Mouse (Mus musculus) MEL (cell line): ENCODE measurements around the gene Alad. TPM values are rescaled to one million over a fixed set of nuclear protein-coding genes. Genes with fewer than 3 reads are reported as not detected.

Source experiments
- DNase-seq: peaks from one replicate; pipeline ENCODE4 v3.0.0; 2011; ENCODE audit warnings: low read depth, low spot score
- H3K27ac ChIP-seq: 2 replicates; pipeline ENCODE4 v1.5.1; 2012; ENCODE audit warnings: low read depth, mild to moderate bottlenecking, control low read depth, low read length, moderate library complexity; ENCODE audit not compliant: control insufficient read depth
- H3K27me3 ChIP-seq, 2 experiments: fragments of 150-350 bp in 1 of 2; sonication (generic) in 1 of 2; 2 replicates each; pipeline ENCODE4 v1.6.1; 2012; ENCODE audit warnings: low read length in 2 of 2, mild to moderate bottlenecking in 2 of 2, improper control_type of control experiment in 1 of 2, moderate library complexity in 1 of 2; ENCODE audit not compliant: insufficient read depth in 2 of 2, control insufficient read depth in 1 of 2
- H3K36me3 ChIP-seq, 2 experiments: 2 replicates each; pipeline ENCODE4 v1.6.1; 2012 to 2014; ENCODE audit warnings: low read length in 2 of 2, improper control_type of control experiment in 1 of 2, inconsistent platforms in 1 of 2, mild to moderate bottlenecking in 1 of 2; ENCODE audit not compliant: insufficient read depth in 2 of 2, control insufficient read depth in 1 of 2
- H3K4me1 ChIP-seq, 2 experiments: fragments of 150-350 bp in 1 of 2; sonication (generic) in 1 of 2; 2 replicates each; pipeline ENCODE4 v1.6.1; 2012; ENCODE audit warnings: low read length in 2 of 2, improper control_type of control experiment in 1 of 2, mild to moderate bottlenecking in 1 of 2; ENCODE audit not compliant: insufficient read depth in 2 of 2, control insufficient read depth in 1 of 2
- H3K4me3 ChIP-seq, 2 experiments: fragments of 150-350 bp in 1 of 2; sonication (generic) in 1 of 2; 2 replicates each; pipeline ENCODE4 v1.5.1; 2012; ENCODE audit warnings: low read depth in 2 of 2, low read length in 2 of 2, mild to moderate bottlenecking in 2 of 2, moderate library complexity in 2 of 2, control low read depth in 1 of 2, improper control_type of control experiment in 1 of 2; ENCODE audit not compliant: control insufficient read depth in 1 of 2, insufficient read depth in 1 of 2
- H3K79me2 ChIP-seq: 2 replicates; pipeline ENCODE4 v1.6.1; 2012; ENCODE audit warnings: mild to moderate bottlenecking, low read length, moderate library complexity; ENCODE audit not compliant: control insufficient read depth, poor library complexity, insufficient read depth
- H3K9ac ChIP-seq: 2 replicates; pipeline ENCODE4 v1.6.1; 2012; ENCODE audit warnings: low read depth, mild to moderate bottlenecking, control low read depth, low read length, moderate library complexity; ENCODE audit not compliant: control insufficient read depth, poor library complexity, severe bottlenecking
- H3K9me3 ChIP-seq: fragments of 150-350 bp; sonication (generic); replicated peaks from 2 replicates; pipeline ENCODE4 v1.6.1; 2012; ENCODE audit warnings: mild to moderate bottlenecking, low read length, improper control_type of control experiment, moderate library complexity; ENCODE audit not compliant: insufficient read depth
- BHLHE40 ChIP-seq: IDR thresholded peaks from 2 replicates; pipeline ENCODE4 v1.6.1; 2012; ENCODE audit warnings: low read depth, mild to moderate bottlenecking, inconsistent platforms, low read length, improper control_type of control experiment, borderline replicate concordance
- CHD1 ChIP-seq: IDR thresholded peaks from 2 replicates; pipeline ENCODE4 v1.6.1; 2012; ENCODE audit warnings: low read depth, mild to moderate bottlenecking, inconsistent platforms, low read length, improper control_type of control experiment
- CHD2 ChIP-seq: IDR thresholded peaks from 2 replicates; pipeline ENCODE4 v1.6.1; 2011; ENCODE audit warnings: low read length, improper control_type of control experiment
- CTCF ChIP-seq, 3 experiments: IDR thresholded peaks in 2 of 3; conservative IDR thresholded peaks in 1 of 3; 2 replicates each; pipeline ENCODE4 v1.5.1; 2011 to 2012; ENCODE audit warnings: low read length in 3 of 3, low read depth in 2 of 3, mild to moderate bottlenecking in 2 of 3, improper control_type of control experiment in 1 of 3, inconsistent platforms in 1 of 3, mixed read lengths in 1 of 3, moderate library complexity in 1 of 3; ENCODE audit not compliant: control insufficient read depth in 1 of 3, insufficient read depth in 1 of 3, poor library complexity in 1 of 3, severe bottlenecking in 1 of 3
- ELF1 ChIP-seq: IDR thresholded peaks from 2 replicates; pipeline ENCODE4 v1.6.1; 2014; ENCODE audit warnings: low read depth, mild to moderate bottlenecking, inconsistent platforms, low read length, improper control_type of control experiment, moderate library complexity
- EP300 ChIP-seq, 2 experiments: IDR thresholded peaks; 2 replicates each; pipeline ENCODE4 v1.6.1; 2011; ENCODE audit warnings: improper control_type of control experiment in 2 of 2, low read length in 2 of 2, low read depth in 1 of 2, mild to moderate bottlenecking in 1 of 2
- ETS1 ChIP-seq: IDR thresholded peaks from 2 replicates; pipeline ENCODE4 v1.6.1; 2012; ENCODE audit warnings: low read depth, mild to moderate bottlenecking, inconsistent platforms, low read length, improper control_type of control experiment, moderate library complexity
- HCFC1 ChIP-seq: IDR thresholded peaks from 2 replicates; pipeline ENCODE4 v1.6.1; 2012; ENCODE audit warnings: low read depth, mild to moderate bottlenecking, inconsistent platforms, low read length, improper control_type of control experiment, moderate library complexity
- MAX ChIP-seq: IDR thresholded peaks from 2 replicates; pipeline ENCODE4 v1.6.1; 2011; ENCODE audit warnings: low read length, improper control_type of control experiment
- MAZ ChIP-seq: IDR thresholded peaks from 2 replicates; pipeline ENCODE4 v1.6.1; 2012; ENCODE audit warnings: low read depth, mild to moderate bottlenecking, inconsistent platforms, low read length, improper control_type of control experiment
- MYB ChIP-seq: IDR thresholded peaks from 2 replicates; pipeline ENCODE4 v1.6.1; 2011; ENCODE audit warnings: mild to moderate bottlenecking, low read depth, low read length, improper control_type of control experiment
- MYC ChIP-seq: IDR thresholded peaks from 2 replicates; pipeline ENCODE4 v1.6.1; 2011; ENCODE audit warnings: low read depth, mild to moderate bottlenecking, low read length, improper control_type of control experiment, moderate library complexity
- NELFE ChIP-seq: IDR thresholded peaks from 2 replicates; pipeline ENCODE4 v1.6.1; 2011; ENCODE audit warnings: low read depth, low read length, improper control_type of control experiment
- NRF1 ChIP-seq: IDR thresholded peaks from 2 replicates; pipeline ENCODE4 v1.6.1; 2014; ENCODE audit warnings: low read depth, mild to moderate bottlenecking, inconsistent platforms, low read length, improper control_type of control experiment, moderate library complexity; ENCODE audit not compliant: poor library complexity, insufficient read depth, severe bottlenecking
- POLR2A ChIP-seq, 2 experiments: IDR thresholded peaks; 2 replicates each; pipeline ENCODE4 v1.6.1; 2011 to 2012; ENCODE audit warnings: low read length in 2 of 2, mild to moderate bottlenecking in 2 of 2, control low read depth in 1 of 2, improper control_type of control experiment in 1 of 2, low read depth in 1 of 2, moderate library complexity in 1 of 2; ENCODE audit not compliant: control insufficient read depth in 1 of 2, insufficient read depth in 1 of 2, poor library complexity in 1 of 2
- SIN3A ChIP-seq: IDR thresholded peaks from 2 replicates; pipeline ENCODE4 v1.6.1; 2012; ENCODE audit warnings: low read length, improper control_type of control experiment, inconsistent platforms
- SMC3 ChIP-seq: IDR thresholded peaks from 2 replicates; pipeline ENCODE4 v1.6.1; 2011; ENCODE audit warnings: low read depth, low read length, improper control_type of control experiment
- USF2 ChIP-seq, 2 experiments: IDR thresholded peaks; 2 replicates each; pipeline ENCODE4 v1.6.1; 2011 to 2012; ENCODE audit warnings: improper control_type of control experiment in 2 of 2, low read length in 2 of 2, borderline replicate concordance in 1 of 2, inconsistent platforms in 1 of 2, low read depth in 1 of 2, mild to moderate bottlenecking in 1 of 2; ENCODE audit not compliant: insufficient read depth in 1 of 2
- ZC3H11A ChIP-seq: IDR thresholded peaks from 2 replicates; pipeline ENCODE4 v1.6.1; 2012; ENCODE audit warnings: low read depth, mild to moderate bottlenecking, inconsistent platforms, low read length, improper control_type of control experiment
- polyA plus RNA-seq, 2 experiments: library from polyadenylated mRNA; stranded (reverse) in 1 of 2; unstranded in 1 of 2; fragments of >175 nt in 1 of 2; fragments of >200 nt in 1 of 2; gene quantifications; 2 replicates each; pipeline versions ENCODE4 v1.2.1 to v1.2.4; 2012; ENCODE audit warnings: low replicate concordance in 2 of 2, low read depth in 1 of 2; ENCODE audit not compliant: insufficient read length in 2 of 2, insufficient read depth in 1 of 2, missing spikeins in 1 of 2
- total RNA-seq: library from RNA; depleted of rRNA; stranded (reverse); fragments of 300-350 nt; gene quantifications from 2 replicates; pipeline ENCODE4 v1.2.3, GENCODE M21; 2012

Alad gene
- total and polyA plus RNA-seq, 3 experiments = 213 to 386 TPM; not detected in 1

- Histone ChIP-seq H3K27me3 (no peaks in the 10 kb centered on the region; a peak in 1 of 4 replicates), H3K27ac (no peak overlapping the region), H3K4me1 (peaks cover 5 to 15% of the 10 kb centered on the region in 2 experiments; a peak in 3 of 4 replicates), H3K79me2 (no peaks in the 10 kb centered on the region), H3K4me3 (no peak overlapping the region), H3K9ac (no peak overlapping the region), H3K9me3 (no peaks in the 10 kb centered on the region), H3K36me3 (peaks cover 0 to 5% of the 10 kb centered on the region in 2 experiments; a peak in 1 of 4 replicates)
- TF ChIP-seq CHD1 = no peak
- TF ChIP-seq SMC3 = no peak
- TF ChIP-seq HCFC1 = no peak
- TF ChIP-seq NRF1 = no peak
- TF ChIP-seq USF2 (IDR thresholded peaks at IDR 0.05; ENCODE audit: borderline replicate concordance in 1 of 2, insufficient read depth in 1 of 2, low read depth in 1 of 2, low read length in 2 of 2) = no peak
- no peak for TF ChIP-seq SIN3A
- no peak for TF ChIP-seq MYB
- no peak for TF ChIP-seq BHLHE40
- no peak for TF ChIP-seq MAZ
- TF ChIP-seq ZC3H11A = no peak
- TF ChIP-seq MAX = no peak
- no peak for TF ChIP-seq ETS1
- DNase-seq = peak; percentile 18
These were observed 23.8 kb downstream of the Alad start for GRCm38 (mm10) chr4:62495946-62496345.

GRCm38 (mm10) chr4:62494230-62494629, 25.5 kb downstream of the Alad start:
- Histone ChIP-seq H3K27ac (no peak overlapping the region), H3K36me3 (peaks cover 0 to 5% of the 10 kb centered on the region in 2 experiments; a peak in 1 of 4 replicates), H3K4me1 (peaks cover 5 to 13% of the 10 kb centered on the region in 2 experiments; a peak in 3 of 4 replicates), H3K9me3 (no peaks in the 10 kb centered on the region), H3K9ac (no peak overlapping the region)
- DNase-seq = peak; percentile 50
- TF ChIP-seq MAZ (no peak), CHD2 (no peak), NELFE (no peak), ZC3H11A (no peak), MAX (peak; percentile 29; the same call in 1 of the 2 replicates), POLR2A (IDR thresholded peaks at IDR 0.05; ENCODE audit: control insufficient read depth in 1 of 2, insufficient read depth in 1 of 2, low read depth in 1 of 2, low read length in 2 of 2, poor library complexity in 1 of 2) (no peak), USF2 (IDR thresholded peaks at IDR 0.05; ENCODE audit: borderline replicate concordance in 1 of 2, insufficient read depth in 1 of 2, low read depth in 1 of 2, low read length in 2 of 2) (no peak), SIN3A (0 out of 2 replicates have a peak, but pooled peaks have one; percentile 19), MYC (0 out of 2 replicates have a peak, but pooled peaks have one; percentile 11), EP300 (IDR thresholded peaks at IDR 0.05; ENCODE audit: low read depth in 1 of 2, low read length in 2 of 2) (no peak), NRF1 (no peak), ELF1 (no peak), CTCF (IDR thresholded peaks at IDR 0.05 in 2 of 3, conservative IDR thresholded peaks at IDR 0.05 in 1 of 3; ENCODE audit: control insufficient read depth in 1 of 3, insufficient read depth in 1 of 3, low read depth in 2 of 3, low read length in 3 of 3, poor library complexity in 1 of 3, severe bottlenecking in 1 of 3) (no peak)
- TF ChIP-seq, all 39 proteins: peak for 3
- Histone ChIP-seq H3K79me2 (no peaks in the 10 kb centered on the region), H3K27me3 (no peaks in the 10 kb centered on the region; a peak in 1 of 4 replicates), H3K4me3 (peak overlapping the region in 1 of 2 experiments; percentile 9; a peak in 1 of 4 replicates)
